10 mouse cellular contexts compared by ENCODE assay signal in the genomic region with DNA sequence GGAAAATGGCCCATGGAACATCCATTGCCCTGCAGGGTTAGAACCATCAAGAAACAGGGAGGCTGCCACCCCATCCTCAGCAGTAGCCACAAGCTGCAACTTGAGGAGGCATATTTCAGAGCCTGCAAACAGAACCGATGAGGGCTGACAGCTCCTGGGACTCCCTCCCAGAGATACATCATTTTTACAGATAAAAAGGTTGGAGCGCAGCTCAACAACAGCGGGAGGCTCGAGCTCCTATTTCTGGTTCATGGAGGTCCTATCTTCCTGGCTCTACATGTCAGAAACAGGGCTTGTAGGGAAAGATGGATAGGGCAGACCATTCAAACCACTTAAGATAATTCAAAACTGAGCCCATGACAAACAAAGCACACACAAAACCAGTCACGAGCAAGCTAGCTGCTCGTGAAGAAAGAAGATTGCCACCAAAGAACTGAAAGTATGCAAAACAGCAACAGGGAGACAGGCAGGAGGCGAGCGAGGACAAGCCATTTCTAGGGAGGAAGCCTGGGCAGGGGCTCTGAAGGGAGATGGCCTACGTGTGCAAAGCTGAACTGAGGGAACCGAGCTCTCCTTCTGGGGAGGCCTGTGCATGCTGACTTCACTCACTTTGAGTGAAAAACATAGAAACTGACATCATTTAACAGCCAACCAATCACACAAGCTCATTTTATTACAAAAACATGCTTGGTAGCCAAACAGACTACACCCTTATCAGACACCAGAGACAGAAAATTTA.
DNase-seq lines count a peak whose midpoint lies in the region; ATAC-seq and TF ChIP-seq lines count a peak whose summit lies in the region.
"Had no signal": no experiment of that assay in that cellular context is flagged by ENCODE, and none has a peak within 500 bp of the region (broad histone marks: within the 10 kb centered on the region; RNA-seq: fewer than 3 reads in every experiment).

No protein-coding gene starts in this region.

- in situ Hi-C loops in CH12.LX (cut with MboI; ENCODE audit: low pct_ligation_motif_present, low pct_unique_long_range_greater_than_20kb, low sequenced_read_pairs) = no loop called here

- no peaks in the 10 kb centered on the region for H3K36me3 ChIP-seq in CH12.LX (replicated peaks in 1 of 2; ENCODE audit: control insufficient read depth in 1 of 2, insufficient read depth in 1 of 2, low read length in 1 of 2)
- no peaks in the 10 kb centered on the region for H3K36me3 ChIP-seq in hindbrain, postnatal 0 days (ENCODE audit: insufficient read depth, low read length)

- H3K4me3 ChIP-seq in gastrocnemius, adult 2 months = peak overlapping the region; percentile 59; the same call in 1 of the 2 replicates
- H3K4me3 ChIP-seq in CH12.LX (replicated peaks in 1 of 3; ENCODE audit: low read depth in 2 of 3, low read length in 2 of 3, poor library complexity in 1 of 3) = no peak overlapping the region
- no peak overlapping the region for H3K4me3 ChIP-seq in hindbrain, postnatal 0 days (ENCODE audit: low read length)

- no peak for TF ChIP-seq CTCF in gastrocnemius, adult 2 months (IDR thresholded peaks at IDR 0.05)
- TF ChIP-seq CTCF in CH12.LX (conservative IDR thresholded peaks at IDR 0.05 in 1 of 2, IDR thresholded peaks at IDR 0.05 in 1 of 2; ENCODE audit: low read depth in 2 of 2, low read length in 2 of 2) = peak in 1 of 2 experiments; percentile 41; a peak in 2 of 4 replicates
- peak; percentile 34; the same call in 1 of the 2 replicates for TF ChIP-seq CTCF in hindbrain, postnatal 0 days (IDR thresholded peaks at IDR 0.05; ENCODE audit: low read depth)

- intact Hi-C loops in gastrocnemius, adult 2 months (cut with DNase I) = no loop called here

- ATAC-seq in hindbrain, postnatal 0 days = no peak
- ATAC-seq: activated CD4-positive, CD25-positive, alpha-beta regulatory T cell, adult 4 months had no signal

- no peak for TF ChIP-seq EP300 in CH12.LX (IDR thresholded peaks at IDR 0.05; ENCODE audit: low read length)

- H3K27me3 ChIP-seq in CH12.LX (replicated peaks) = no peaks in the 10 kb centered on the region
- H3K27me3 ChIP-seq in hindbrain, postnatal 0 days (ENCODE audit: insufficient read depth, low read length) = no peaks in the 10 kb centered on the region

- H3K9ac ChIP-seq in CH12.LX (ENCODE audit: insufficient read depth, low read depth) = no peak overlapping the region
- H3K9ac ChIP-seq in hindbrain, postnatal 0 days (replicated peaks; ENCODE audit: low read length) = no peak overlapping the region

- no peaks in the 10 kb centered on the region for H3K9me3 ChIP-seq in CH12.LX (replicated peaks; ENCODE audit: low read length)
- peaks cover 8% of the 10 kb centered on the region for H3K9me3 ChIP-seq in hindbrain, postnatal 0 days (ENCODE audit: low read length)

- peak overlapping the region; percentile 56 for H3K27ac ChIP-seq in gastrocnemius, adult 2 months
- no peak overlapping the region for H3K27ac ChIP-seq in CH12.LX (ENCODE audit: insufficient read depth, low read depth)
- H3K27ac ChIP-seq in hindbrain, postnatal 0 days = peak overlapping the region; percentile 58; the same call in 1 of the 2 replicates

- no peaks in the 10 kb centered on the region for H3K79me2 ChIP-seq in CH12.LX (replicated peaks; ENCODE audit: control insufficient read depth, extremely low read depth, insufficient read depth, poor library complexity, severe bottlenecking)

- H3K4me1 ChIP-seq in CH12.LX (ENCODE audit: control insufficient read depth in 1 of 2, insufficient read depth in 2 of 2) = peaks cover 4 to 21% of the 10 kb centered on the region in 2 experiments; a peak in 2 of 4 replicates
- no peaks in the 10 kb centered on the region; the same call in 1 of the 2 replicates for H3K4me1 ChIP-seq in hindbrain, postnatal 0 days (ENCODE audit: insufficient read depth, low read length)

- peak overlapping the region; percentile 21; the same call in 1 of the 2 replicates for H3K4me2 ChIP-seq in CH12.LX (ENCODE audit: insufficient read depth, low read depth, poor library complexity, severe bottlenecking)
- no peak overlapping the region for H3K4me2 ChIP-seq in hindbrain, postnatal 0 days (ENCODE audit: low read depth, low read length)

- 39% methylated on average over 10 of the region's 10 CpGs for WGBS in hindbrain, postnatal 0 days

- DNase-seq in gastrocnemius, adult 2 months = no peak
- no peak for DNase-seq in gastrocnemius, postnatal 25 days
- DNase-seq in CH12.LX (ENCODE audit: extremely low read depth) = peak; percentile 35
- DNase-seq in heart, adult 8-10 months (ENCODE audit: low spot score) = peak; percentile 31
- peak; percentile 12 for DNase-seq in hindbrain, postnatal 0 days (ENCODE audit: low spot score)
- no peak for DNase-seq in spleen, postnatal 4 days (ENCODE audit: low spot score in 2 of 2)
- no peak for DNase-seq in urinary bladder, adult 2 months (ENCODE audit: low spot score)
- no peak for DNase-seq in embryo, embryonic 10.5 days (ENCODE audit: low spot score)
- DNase-seq: right cerebral cortex, postnatal 14 days had no signal

- dilution Hi-C loops in CH12.LX (cut with MboI; ENCODE audit: extremely low pct_ligation_motif_present, extremely low pct_unique_long_range_greater_than_20kb, low sequenced_read_pairs) = no loop called here

- TF ChIP-seq POLR2A in CH12.LX (IDR thresholded peaks at IDR 0.05; ENCODE audit: low read depth, low read length) = no peak

- TF ChIP-seq RAD21 in CH12.LX (IDR thresholded peaks at IDR 0.05; ENCODE audit: low read depth, low read length) = peak; percentile 41

TF ChIP-seq in CH12.LX, 34 proteins besides CTCF, POLR2A, EP300 and RAD21:
- no peak for TF ChIP-seq E2F4 (IDR thresholded peaks at IDR 0.05; ENCODE audit: insufficient replicate concordance, low read depth, low read length)
- no peak for TF ChIP-seq ETS1 (conservative IDR thresholded peaks at IDR 0.05; ENCODE audit: low read depth, low read length)
- no peak for TF ChIP-seq MYC (IDR thresholded peaks at IDR 0.05; ENCODE audit: low read depth, low read length)
- TF ChIP-seq ZMIZ1 (IDR thresholded peaks at IDR 0.05; ENCODE audit: low read depth, low read length) = no peak
- no peak for TF ChIP-seq JUND (conservative IDR thresholded peaks at IDR 0.05; ENCODE audit: low read depth, low read length)
- no peak for TF ChIP-seq MAX (IDR thresholded peaks at IDR 0.05; ENCODE audit: low read length)
- no peak for TF ChIP-seq POLR2AphosphoS2 (IDR thresholded peaks at IDR 0.05; ENCODE audit: low read depth, low read length)
- no peak for TF ChIP-seq TBP (conservative IDR thresholded peaks at IDR 0.05; ENCODE audit: low read depth, low read length)
- no peak for TF ChIP-seq GABPA (IDR thresholded peaks at IDR 0.05; ENCODE audit: insufficient replicate concordance, low read depth, low read length)
- no peak for TF ChIP-seq ELF1 (IDR thresholded peaks at IDR 0.05; ENCODE audit: low read depth, low read length)
- TF ChIP-seq MAFK (IDR thresholded peaks at IDR 0.05; ENCODE audit: insufficient replicate concordance, low read length) = no peak
- no peak for TF ChIP-seq MAZ (IDR thresholded peaks at IDR 0.05; ENCODE audit: low read depth, low read length)
- TF ChIP-seq BHLHE40 (IDR thresholded peaks at IDR 0.05; ENCODE audit: low read depth, low read length) = peak; percentile 80
- no peak for TF ChIP-seq SIN3A (IDR thresholded peaks at IDR 0.05; ENCODE audit: low read length)
- no peak for TF ChIP-seq HCFC1 (IDR thresholded peaks at IDR 0.05; ENCODE audit: low read depth, low read length)
- TF ChIP-seq IRF4 (IDR thresholded peaks at IDR 0.05; ENCODE audit: low read depth, low read length) = peak; percentile 46; the same call in 1 of the 2 replicates
- no peak for TF ChIP-seq PAX5 (IDR thresholded peaks at IDR 0.05; ENCODE audit: low read length)
- TF ChIP-seq SMC3 (IDR thresholded peaks at IDR 0.05; ENCODE audit: low read depth, low read length) = peak; percentile 33
- TF ChIP-seq RCOR1 (conservative IDR thresholded peaks at IDR 0.05; ENCODE audit: low read depth, low read length) = no peak
- no peak for TF ChIP-seq KAT2A (IDR thresholded peaks at IDR 0.05; ENCODE audit: insufficient replicate concordance, low read length)

Comparison
In these comparisons a context has a peak if more than half of its experiments do, and no peak if none do; other contexts are left out.
1. DNase-seq: peak in CH12.LX (single experiment), heart, adult 8-10 months (single experiment) and hindbrain, postnatal 0 days (single experiment); none in gastrocnemius, adult 2 months (single experiment), gastrocnemius, postnatal 25 days (single experiment), spleen, postnatal 4 days (0 of 2), urinary bladder, adult 2 months (single experiment) and embryo, embryonic 10.5 days (single experiment).